Mouse (Mus musculus) monocyte, adult 59 days (primary cell): ENCODE results near the gene Olfr670. TPM values are rescaled to one million over a fixed set of nuclear protein-coding genes. Genes with fewer than 3 reads are reported as not detected.

Source experiments
- total RNA-seq, 2 experiments: library from RNA; stranded (reverse); gene quantifications; one replicate each; pipeline ENCODE4 v1.2.4; 2023

The Olfr670 gene
- total RNA-seq = not detected

GRCm38 (mm10) chr7:104962520-104962919 lies at the start of gene Olfr670:
Olfr670 (minus strand) TSS chr7:104962620.

GRCm38 (mm10) chr7:105001929-105002328 lies 39.5 kb upstream of the Olfr670 start, which contains the start of gene Olfr672:
Olfr672 (minus strand) TSS chr7:105002029.

GRCm38 (mm10) chr7:104979026-104979425 lies 16.6 kb upstream of the Olfr670 start, which contains the start of gene Olfr671:
Olfr671 (minus strand) TSS chr7:104979126.

DNA sequence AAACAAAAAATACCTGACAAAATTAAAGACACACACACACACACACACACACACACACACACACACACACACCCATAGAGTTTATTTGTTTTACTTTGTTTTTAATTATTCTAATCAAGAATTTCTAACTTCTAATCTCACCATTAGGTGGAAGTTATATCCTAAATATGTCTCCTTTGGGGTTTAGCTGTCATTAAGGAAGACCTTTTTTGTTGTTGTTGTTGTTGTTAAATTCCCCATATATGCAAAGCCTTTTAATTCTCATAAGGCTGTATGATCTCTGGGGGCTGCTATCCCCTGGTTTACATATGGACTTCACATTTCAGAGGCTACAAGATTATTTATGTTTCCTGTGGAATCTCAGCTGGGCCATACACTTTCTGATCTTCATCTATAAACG lies 28.5 kb downstream of the Olfr670 start, which contains the start of gene Olfr669:
TSS of gene Olfr669 (plus strand) at position 301 of the 400 bp plus-strand sequence.

DNA sequence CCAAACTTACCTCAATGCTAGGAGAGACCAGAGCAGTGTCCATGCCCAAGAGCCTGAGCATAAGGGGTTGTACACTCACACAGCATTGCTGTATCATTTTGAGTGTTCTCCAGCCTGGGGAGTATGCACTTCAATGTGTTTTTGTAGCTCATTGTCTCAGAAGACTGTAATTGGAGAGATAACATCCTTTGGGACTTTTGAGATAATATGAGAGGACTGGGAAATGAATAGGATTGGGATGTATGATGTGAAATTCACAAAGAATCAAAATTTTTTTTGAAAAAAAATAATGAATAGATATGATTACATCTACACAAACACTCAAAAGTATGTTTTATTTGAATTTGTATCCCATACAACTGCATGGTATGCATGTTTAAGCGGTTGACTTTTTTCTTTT lies 34.5 kb downstream of the Olfr670 start, which contains the start of gene Olfr668:
TSS of gene Olfr668 (minus strand) at position 101 of the 400 bp plus-strand sequence.

DNA sequence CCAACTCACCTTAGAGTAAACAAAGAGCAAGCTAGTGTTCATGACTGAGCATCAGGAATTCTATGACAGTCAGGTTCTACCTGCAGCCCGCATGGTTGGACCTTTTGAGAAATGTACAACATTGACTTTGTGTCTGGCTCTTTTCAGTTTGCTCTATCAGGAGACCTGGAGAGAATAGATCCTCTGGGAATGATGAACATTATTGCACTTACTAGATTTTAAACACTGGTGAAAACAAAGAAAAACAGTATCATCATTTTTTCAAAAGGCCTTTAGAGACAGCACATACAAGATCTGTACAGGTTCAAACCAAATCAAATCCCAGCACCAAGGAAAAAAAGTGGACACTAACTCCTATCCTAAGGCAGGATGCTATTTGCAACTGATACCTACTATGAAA lies 41.0 kb downstream of the Olfr670 start, which contains the start of gene Olfr667:
TSS of gene Olfr667 (minus strand) at position 101 of the 400 bp plus-strand sequence.

Other genes starting within 250 kb of the Olfr670 start
- gene Usp17le, start 185.2 kb downstream of the Olfr670 start, total RNA-seq = not detected
- gene Usp17lb, start 120.0 kb downstream of the Olfr670 start, total RNA-seq = not detected
- not detected for gene Usp17la, start 105.6 kb downstream of the Olfr670 start, total RNA-seq
- gene Olfr665, start 84.6 kb downstream of the Olfr670 start, total RNA-seq = not detected
- not detected for gene Olfr666, start 66.7 kb downstream of the Olfr670 start, total RNA-seq
- gene Olfr667, start 41.1 kb downstream of the Olfr670 start, total RNA-seq = not detected
- not detected for gene Olfr668, start 34.6 kb downstream of the Olfr670 start, total RNA-seq
- gene Olfr669, start 28.4 kb downstream of the Olfr670 start, total RNA-seq = not detected
- gene Olfr671, start 16.5 kb upstream of the Olfr670 start, total RNA-seq = not detected
- gene Olfr672, start 39.4 kb upstream of the Olfr670 start, total RNA-seq = not detected
- gene Olfr675, start 65.8 kb upstream of the Olfr670 start, total RNA-seq = not detected
- gene Olfr676, start 70.1 kb upstream of the Olfr670 start, total RNA-seq = not detected
- gene Olfr677, start 88.8 kb upstream of the Olfr670 start, total RNA-seq = not detected
- not detected for gene Olfr678, start 101.9 kb upstream of the Olfr670 start, total RNA-seq
- gene Olfr679, start 118.6 kb upstream of the Olfr670 start, total RNA-seq = not detected
- not detected for gene Olfr680-ps1, start 130.2 kb upstream of the Olfr670 start, total RNA-seq
- gene Olfr681, start 154.2 kb upstream of the Olfr670 start, total RNA-seq = not detected
- not detected for gene Olfr683, start 184.4 kb upstream of the Olfr670 start, total RNA-seq
- gene Olfr684, start 201.0 kb upstream of the Olfr670 start, total RNA-seq = not detected
- gene Olfr685, start 223.4 kb upstream of the Olfr670 start, total RNA-seq = not detected
- not detected for gene Olfr686, start 244.9 kb upstream of the Olfr670 start, total RNA-seq